Mouse (Mus musculus): Measurements from ENCODE around the gene Ctc1. TPM values are rescaled to one million over a fixed set of nuclear protein-coding genes. Genes with fewer than 3 reads are reported as not detected.
"Not testable (repeated sequence)": the region's sequence is repeated elsewhere in the genome, so short reads cannot be mapped to it uniquely, and the experiment has no call there.

Ctc1 gene
- total RNA-seq (2022): 10 to 100 TPM; 37.1 to 42.9 (median 39.7) TPM

- peak; percentile 79 to 84 for DNase-seq (ENCODE audit: low spot score in 2 of 2)
Observed at GRCm38 (mm10) chr11:69015644-69016441, at the start of gene Ctc1. Ctc1 (plus strand) TSS chr11:69015911.

- no peak for DNase-seq (ENCODE audit: low spot score in 2 of 2)
Observed at GRCm38 (mm10) chr11:68966554-68966953, 49.2 kb upstream of the Ctc1 start.

- peak; percentile 76 to 91 for DNase-seq (ENCODE audit: low spot score in 2 of 2)
Observed at GRCm38 (mm10) chr11:68967337-68968282, 48.1 kb upstream of the Ctc1 start, which contains the start of gene Slc25a35. Slc25a35 (plus strand) TSS chr11:68968131.

- DNase-seq (ENCODE audit: low spot score in 2 of 2): no peak
Observed at GRCm38 (mm10) chr11:68968752-68969151, 47.0 kb upstream of the Ctc1 start.

- no peak for DNase-seq (ENCODE audit: low spot score in 2 of 2)
Observed at GRCm38 (mm10) chr11:68970232-68970631, 45.5 kb upstream of the Ctc1 start.

- peak; percentile 75 to 80 for DNase-seq (ENCODE audit: low spot score in 2 of 2)
Observed at GRCm38 (mm10) chr11:68973250-68974058, 42.3 kb upstream of the Ctc1 start.

- no peak for DNase-seq (ENCODE audit: low spot score in 2 of 2)
Observed at GRCm38 (mm10) chr11:68974059-68974450, 41.7 kb upstream of the Ctc1 start.

- no peak for DNase-seq (ENCODE audit: low spot score in 2 of 2)
Observed at GRCm38 (mm10) chr11:68975085-68975484, 40.6 kb upstream of the Ctc1 start, which contains the start of gene Rangrf. Rangrf (minus strand) TSS chr11:68975185.

GRCm38 (mm10) chr11:68975601-68976000 lies 40.1 kb upstream of the Ctc1 start:
- DNase-seq (ENCODE audit: low spot score in 2 of 2): no peak

GRCm38 (mm10) chr11:68979320-68979733 lies 36.4 kb upstream of the Ctc1 start:
- peak in 1 of 2 experiments; percentile 59 for DNase-seq (ENCODE audit: low spot score in 2 of 2)

GRCm38 (mm10) chr11:68980919-68981318 lies 34.8 kb upstream of the Ctc1 start:
- no peak for DNase-seq (ENCODE audit: low spot score in 2 of 2)

- peak in 1 of 2 experiments; percentile 60 for DNase-seq (ENCODE audit: low spot score in 2 of 2)
Observed at GRCm38 (mm10) chr11:68982639-68983369, 32.9 kb upstream of the Ctc1 start.

- DNase-seq (ENCODE audit: low spot score in 2 of 2): no peak
Observed at GRCm38 (mm10) chr11:68987365-68987882, 28.3 kb upstream of the Ctc1 start.

GRCm38 (mm10) chr11:68988341-68988740 lies 27.4 kb upstream of the Ctc1 start:
- no peak for DNase-seq (ENCODE audit: low spot score in 2 of 2)

- no peak for DNase-seq (ENCODE audit: low spot score in 2 of 2)
Observed at GRCm38 (mm10) chr11:68993122-68993521, 22.6 kb upstream of the Ctc1 start.

- DNase-seq (ENCODE audit: low spot score in 2 of 2): no peak
Observed at GRCm38 (mm10) chr11:68994377-68994776, 21.3 kb upstream of the Ctc1 start.

- no peak for DNase-seq (ENCODE audit: low spot score in 2 of 2)
Observed at GRCm38 (mm10) chr11:68997080-68997479, 18.6 kb upstream of the Ctc1 start.

- not testable (repeated sequence) for DNase-seq (ENCODE audit: low spot score in 2 of 2)
Observed at GRCm38 (mm10) chr11:69002782-69003181, 12.9 kb upstream of the Ctc1 start.

GRCm38 (mm10) chr11:69003592-69003991 lies 12.1 kb upstream of the Ctc1 start:
- DNase-seq (ENCODE audit: low spot score in 2 of 2): no peak

- DNase-seq (ENCODE audit: low spot score in 2 of 2): no peak
Observed at GRCm38 (mm10) chr11:69005193-69005592, 10.5 kb upstream of the Ctc1 start.
